Mouse (Mus musculus) erythroblast, embryonic 14.5 days (primary cell): ENCODE results near the gene Itpk1. TPM values are rescaled to one million over a fixed set of nuclear protein-coding genes. Genes with fewer than 3 reads are reported as not detected.

Experiments
- H3K27me3 ChIP-seq: 2 replicates; pipeline ENCODE4 v1.6.1; 2012; ENCODE audit warnings: inconsistent platforms; ENCODE audit not compliant: control insufficient read depth
- H3K36me3 ChIP-seq: 2 replicates; pipeline ENCODE4 v1.6.1; 2012; ENCODE audit warnings: mild to moderate bottlenecking, inconsistent platforms; ENCODE audit not compliant: control insufficient read depth
- H3K4me1 ChIP-seq: 2 replicates; pipeline ENCODE4 v1.6.1; 2012; ENCODE audit warnings: inconsistent platforms; ENCODE audit not compliant: control insufficient read depth
- H3K4me3 ChIP-seq: replicated peaks from 2 replicates; pipeline ENCODE3; 2012; ENCODE audit warnings: moderate library complexity, mild to moderate bottlenecking, inconsistent platforms
- H3K9me3 ChIP-seq: 2 replicates; pipeline ENCODE4 v1.6.1; 2012; ENCODE audit warnings: low read length, inconsistent platforms, mixed read lengths; ENCODE audit not compliant: control insufficient read depth
- GATA1 ChIP-seq: IDR thresholded peaks from 2 replicates; pipeline ENCODE4 v1.6.1; 2012; ENCODE audit warnings: low read length, inconsistent platforms, mixed read lengths
- TAL1 ChIP-seq: IDR thresholded peaks from 3 replicates; pipeline ENCODE4 v1.6.1; 2012; ENCODE audit warnings: low read length, inconsistent platforms, mixed read lengths
- polyA plus RNA-seq: library from polyadenylated mRNA; stranded (reverse); fragments of >175 nt; gene quantifications from 2 replicates; pipeline ENCODE4 v1.2.3, GENCODE M21; 2012

Itpk1 gene
- polyA plus RNA-seq, 1 experiment = 0.24 TPM

GRCm38 (mm10) chr12:102674123-102674522, 30.6 kb downstream of the Itpk1 start:
- H3K27me3 ChIP-seq = no peaks in the 10 kb centered on the region
- TF ChIP-seq GATA1 (no peak), TAL1 (no peak)

GRCm38 (mm10) chr12:102672857-102673839, 31.6 kb downstream of the Itpk1 start:
- Histone ChIP-seq H3K27me3 (no peaks in the 10 kb centered on the region), H3K4me3 (no peak overlapping the region), H3K4me1 (no peaks in the 10 kb centered on the region), H3K36me3 (no peaks in the 10 kb centered on the region; the same call in 1 of the 2 replicates), H3K9me3 (no peaks in the 10 kb centered on the region)
- TF ChIP-seq GATA1 (no peak), TAL1 (no peak)

More at GRCm38 (mm10) chr12:102674123-102674522, 30.6 kb downstream of the Itpk1 start:
- H3K4me1 ChIP-seq = no peaks in the 10 kb centered on the region
- H3K9me3 ChIP-seq = no peaks in the 10 kb centered on the region
- H3K36me3 ChIP-seq = no peaks in the 10 kb centered on the region; the same call in 1 of the 2 replicates
- no peak overlapping the region for H3K4me3 ChIP-seq

- Histone ChIP-seq H3K4me3 (no peak overlapping the region), H3K9me3 (no peaks in the 10 kb centered on the region), H3K4me1 (no peaks in the 10 kb centered on the region), H3K36me3 (no peaks in the 10 kb centered on the region; the same call in 1 of the 2 replicates), H3K27me3 (no peaks in the 10 kb centered on the region)
- TF ChIP-seq GATA1 (no peak), TAL1 (no peak)
Observed at GRCm38 (mm10) chr12:102672176-102672575, 32.6 kb downstream of the Itpk1 start.

- no peak for TF ChIP-seq GATA1
- TF ChIP-seq TAL1 = no peak
- no peaks in the 10 kb centered on the region for H3K27me3 ChIP-seq
- no peaks in the 10 kb centered on the region for H3K4me1 ChIP-seq
- H3K36me3 ChIP-seq = no peaks in the 10 kb centered on the region; the same call in 1 of the 2 replicates
- no peak overlapping the region for H3K4me3 ChIP-seq
- no peaks in the 10 kb centered on the region for H3K9me3 ChIP-seq
Observed at GRCm38 (mm10) chr12:102670848-102671247, 33.9 kb downstream of the Itpk1 start.

GRCm38 (mm10) chr12:102665465-102666202, 39.1 kb downstream of the Itpk1 start:
- H3K9me3 ChIP-seq = no peaks in the 10 kb centered on the region
- TF ChIP-seq GATA1 (no peak), TAL1 (no peak)
- H3K4me1 ChIP-seq = no peaks in the 10 kb centered on the region

GRCm38 (mm10) chr12:102664052-102664448, 40.7 kb downstream of the Itpk1 start:
- TF ChIP-seq GATA1 (no peak), TAL1 (no peak)
- H3K36me3 ChIP-seq = no peaks in the 10 kb centered on the region
- no peaks in the 10 kb centered on the region for H3K27me3 ChIP-seq
- no peak overlapping the region for H3K4me3 ChIP-seq
- H3K4me1 ChIP-seq = no peaks in the 10 kb centered on the region
- no peaks in the 10 kb centered on the region for H3K9me3 ChIP-seq

More at GRCm38 (mm10) chr12:102665465-102666202, 39.1 kb downstream of the Itpk1 start:
- Histone ChIP-seq H3K4me3 (no peak overlapping the region), H3K27me3 (no peaks in the 10 kb centered on the region), H3K36me3 (no peaks in the 10 kb centered on the region)

- no peaks in the 10 kb centered on the region for H3K36me3 ChIP-seq
- no peaks in the 10 kb centered on the region for H3K27me3 ChIP-seq
- no peak overlapping the region for H3K4me3 ChIP-seq
- H3K9me3 ChIP-seq = no peaks in the 10 kb centered on the region
- no peak for TF ChIP-seq GATA1
- TF ChIP-seq TAL1 = no peak
- H3K4me1 ChIP-seq = no peaks in the 10 kb centered on the region
Observed at GRCm38 (mm10) chr12:102663349-102664051, 41.2 kb downstream of the Itpk1 start.

- no peaks in the 10 kb centered on the region for H3K36me3 ChIP-seq
- no peaks in the 10 kb centered on the region for H3K4me1 ChIP-seq
- no peak overlapping the region for H3K4me3 ChIP-seq
- TF ChIP-seq GATA1 (no peak), TAL1 (no peak)
- no peaks in the 10 kb centered on the region for H3K9me3 ChIP-seq
- no peaks in the 10 kb centered on the region for H3K27me3 ChIP-seq
Observed at GRCm38 (mm10) chr12:102661772-102662171, 43.0 kb downstream of the Itpk1 start.
